Comparison of ENCODE assay signal across 1 mouse cellular context in genomic region chr5:124552094-124552472, GRCm38 (mm10).
TF ChIP-seq lines count a peak whose summit lies in the region.

No protein-coding gene starts in this region.

TF ChIP-seq in MEL, 35 proteins besides CTCF, POLR2A, EP300 and RAD21:
- TF ChIP-seq POLR2AphosphoS2 (IDR thresholded peaks at IDR 0.05; ENCODE audit: low read length) (0 out of 2 replicates have a peak, but pooled peaks have one; percentile 10), ZNF384 (IDR thresholded peaks at IDR 0.05; ENCODE audit: low read depth, low read length) (no peak), USF2 (IDR thresholded peaks at IDR 0.05; ENCODE audit: borderline replicate concordance in 1 of 2, insufficient read depth in 1 of 2, low read depth in 1 of 2, low read length in 2 of 2) (no peak), ZKSCAN1 (IDR thresholded peaks at IDR 0.05; ENCODE audit: low read depth, low read length) (0 out of 2 replicates have a peak, but pooled peaks have one; percentile 11), NELFE (IDR thresholded peaks at IDR 0.05; ENCODE audit: low read depth, low read length) (no peak)
